9 mouse cellular contexts compared by ENCODE assay signal in the genomic region with DNA sequence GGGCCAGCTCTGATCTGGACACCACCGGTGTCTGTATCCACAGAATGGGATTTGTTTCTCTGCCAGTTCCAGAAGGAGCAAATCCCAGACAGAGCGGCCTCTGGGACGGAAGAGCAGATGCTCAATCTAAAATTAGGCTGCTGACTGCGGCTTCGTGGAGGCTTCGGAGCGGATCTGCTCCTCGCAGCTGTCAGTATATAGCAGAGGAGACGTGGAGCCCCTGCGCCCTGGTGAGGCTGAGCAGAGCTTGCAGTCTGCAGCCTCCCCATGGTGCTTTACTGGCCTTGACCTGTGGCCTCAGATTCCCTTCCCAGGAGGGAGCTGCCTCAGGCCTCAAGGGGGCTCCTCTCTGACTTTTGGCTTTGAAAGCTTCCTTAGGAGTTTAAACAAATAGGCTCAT. TPM values are rescaled to one million over a fixed set of nuclear protein-coding genes. Genes with fewer than 3 reads are reported as not detected.
DNase-seq lines count a peak whose midpoint lies in the region; ATAC-seq lines count a peak whose summit lies in the region.
"Had no signal": no experiment of that assay in that cellular context is flagged by ENCODE, and none has a peak within 500 bp of the region (broad histone marks: within the 10 kb centered on the region; RNA-seq: fewer than 3 reads in every experiment).

No protein-coding gene starts in this region.

- no peaks in the 10 kb centered on the region for H3K36me3 ChIP-seq in forebrain, embryonic 16.5 days (ENCODE audit: control insufficient read depth, insufficient read depth)
- H3K36me3 ChIP-seq in intestine, embryonic 16.5 days (ENCODE audit: control insufficient read depth, insufficient read depth, low read length), result no peaks in the 10 kb centered on the region
- no peaks in the 10 kb centered on the region for H3K36me3 ChIP-seq in neural tube, embryonic 15.5 days
- H3K36me3 ChIP-seq: embryonic facial prominence, embryonic 13.5 days had no signal

- H3K9me3 ChIP-seq in forebrain, embryonic 16.5 days (ENCODE audit: control insufficient read depth, low read length), result no peaks in the 10 kb centered on the region
- no peaks in the 10 kb centered on the region for H3K9me3 ChIP-seq in intestine, embryonic 16.5 days (ENCODE audit: control insufficient read depth, low read length)
- H3K9me3 ChIP-seq in neural tube, embryonic 15.5 days (replicated peaks), result no peaks in the 10 kb centered on the region
- H3K9me3 ChIP-seq: embryonic facial prominence, embryonic 13.5 days had no signal

- ATAC-seq in forebrain, embryonic 16.5 days, result peak; percentile 87
- ATAC-seq in intestine, embryonic 16.5 days, result peak; percentile 64
- no peak for ATAC-seq in neural tube, embryonic 15.5 days (ENCODE audit: low FRiP score)
- no peak for ATAC-seq in activated CD4-positive, CD25-positive, alpha-beta regulatory T cell, adult 4 months

- H3K4me3 ChIP-seq in forebrain, embryonic 16.5 days (replicated peaks; ENCODE audit: low read length), result no peak overlapping the region
- no peak overlapping the region for H3K4me3 ChIP-seq in intestine, embryonic 16.5 days (ENCODE audit: low read length)
- H3K4me3 ChIP-seq in neural tube, embryonic 15.5 days (replicated peaks), result no peak overlapping the region
- H3K4me3 ChIP-seq: embryonic facial prominence, embryonic 13.5 days had no signal

- WGBS in forebrain, embryonic 16.5 days, result 40% methylated on average over 10 of the region's 10 CpGs
- 46% methylated on average over 10 of the region's 10 CpGs for WGBS in intestine, embryonic 16.5 days
- 54% methylated on average over 10 of the region's 10 CpGs for WGBS in neural tube, embryonic 15.5 days

- H3K4me1 ChIP-seq in forebrain, embryonic 16.5 days (replicated peaks; ENCODE audit: control insufficient read depth, insufficient read depth, low read length), result peaks cover 24% of the 10 kb centered on the region
- H3K4me1 ChIP-seq in intestine, embryonic 16.5 days (ENCODE audit: control insufficient read depth, insufficient read depth, low read length), result 0 out of 2 replicates have a peak, but pooled peaks cover 2% of the 10 kb centered on the region
- H3K4me1 ChIP-seq in neural tube, embryonic 15.5 days, result peaks cover 7% of the 10 kb centered on the region
- H3K4me1 ChIP-seq: embryonic facial prominence, embryonic 13.5 days had no signal

- no peaks in the 10 kb centered on the region for H3K27me3 ChIP-seq in forebrain, embryonic 16.5 days (replicated peaks; ENCODE audit: control insufficient read depth, insufficient read depth, low read length)
- no peaks in the 10 kb centered on the region for H3K27me3 ChIP-seq in intestine, embryonic 16.5 days (replicated peaks; ENCODE audit: control insufficient read depth, insufficient read depth, low read length)
- no peaks in the 10 kb centered on the region for H3K27me3 ChIP-seq in neural tube, embryonic 15.5 days (replicated peaks)
- H3K27me3 ChIP-seq: embryonic facial prominence, embryonic 13.5 days had no signal

- DNase-seq in gastrocnemius, adult 18-20 months (ENCODE audit: low spot score), result peak; percentile 20
- no peak for DNase-seq in gastrocnemius, postnatal 36 days
- DNase-seq in ZHBTc4 (ENCODE audit: low read depth, low spot score), result peak; percentile 9
- no peak for DNase-seq in urinary bladder, postnatal 36 days (ENCODE audit: low spot score in 2 of 2)

- intact Hi-C loops in gastrocnemius, postnatal 36 days (cut with DNase I), result no loop called here

- no peak overlapping the region for H3K9ac ChIP-seq in forebrain, embryonic 16.5 days (replicated peaks; ENCODE audit: low read depth, low read length)
- H3K9ac ChIP-seq in intestine, embryonic 16.5 days (ENCODE audit: low read depth, low read length), result no peak overlapping the region
- no peak overlapping the region for H3K9ac ChIP-seq in neural tube, embryonic 15.5 days (replicated peaks)
- H3K9ac ChIP-seq: embryonic facial prominence, embryonic 13.5 days had no signal

- peak overlapping the region; percentile 86 for H3K27ac ChIP-seq in forebrain, embryonic 16.5 days (ENCODE audit: low read length)
- H3K27ac ChIP-seq in intestine, embryonic 16.5 days (ENCODE audit: low read length), result no peak overlapping the region
- H3K27ac ChIP-seq in neural tube, embryonic 15.5 days (replicated peaks), result 0 out of 2 replicates have a peak overlapping the region, but pooled peaks have one; percentile 28
- H3K27ac ChIP-seq: embryonic facial prominence, embryonic 13.5 days had no signal

- H3K4me2 ChIP-seq in forebrain, embryonic 16.5 days (ENCODE audit: low read length), result no peak overlapping the region
- no peak overlapping the region for H3K4me2 ChIP-seq in intestine, embryonic 16.5 days (ENCODE audit: low read depth, low read length)
- H3K4me2 ChIP-seq in neural tube, embryonic 15.5 days, result no peak overlapping the region
- H3K4me2 ChIP-seq: embryonic facial prominence, embryonic 13.5 days had no signal

RNA-seq across cellular contexts. Expression of gene AL607142.1, which starts 40.7 kb away (rescaled TPM):
- total RNA-seq in gastrocnemius, adult 18-20 months (2021), result not detected
- not detected for total RNA-seq in gastrocnemius, postnatal 36 days (2021)
- polyA plus RNA-seq in forebrain, embryonic 16.5 days (2015; fragmentation: Nextera tagmentation; extraction: Ambion mirVana), result not detected in 2 replicates
- not detected in 2 replicates for polyA plus RNA-seq in intestine, embryonic 16.5 days (2015; fragmentation: Nextera tagmentation; extraction: Ambion mirVana)
- polyA plus RNA-seq in neural tube, embryonic 15.5 days (2015; fragmentation: Nextera tagmentation; extraction: Ambion mirVana), result not detected in 2 replicates
- not detected for polyA plus RNA-seq in activated CD4-positive, CD25-positive, alpha-beta regulatory T cell, adult 4 months (2017; shearing (Covaris generic))
- polyA plus RNA-seq: embryonic facial prominence, embryonic 13.5 days had no signal

Comparison
In these comparisons a context has a peak if more than half of its experiments do, and no peak if none do; other contexts are left out.
1. DNase-seq: peak in gastrocnemius, adult 18-20 months (single experiment) and ZHBTc4 (single experiment); none in gastrocnemius, postnatal 36 days (0 of 2) and urinary bladder, postnatal 36 days (0 of 2).
2. ATAC-seq: peak in forebrain, embryonic 16.5 days (single experiment) and intestine, embryonic 16.5 days (single experiment); none in neural tube, embryonic 15.5 days (single experiment) and activated CD4-positive, CD25-positive, alpha-beta regulatory T cell, adult 4 months (single experiment).